In the genomic region with DNA sequence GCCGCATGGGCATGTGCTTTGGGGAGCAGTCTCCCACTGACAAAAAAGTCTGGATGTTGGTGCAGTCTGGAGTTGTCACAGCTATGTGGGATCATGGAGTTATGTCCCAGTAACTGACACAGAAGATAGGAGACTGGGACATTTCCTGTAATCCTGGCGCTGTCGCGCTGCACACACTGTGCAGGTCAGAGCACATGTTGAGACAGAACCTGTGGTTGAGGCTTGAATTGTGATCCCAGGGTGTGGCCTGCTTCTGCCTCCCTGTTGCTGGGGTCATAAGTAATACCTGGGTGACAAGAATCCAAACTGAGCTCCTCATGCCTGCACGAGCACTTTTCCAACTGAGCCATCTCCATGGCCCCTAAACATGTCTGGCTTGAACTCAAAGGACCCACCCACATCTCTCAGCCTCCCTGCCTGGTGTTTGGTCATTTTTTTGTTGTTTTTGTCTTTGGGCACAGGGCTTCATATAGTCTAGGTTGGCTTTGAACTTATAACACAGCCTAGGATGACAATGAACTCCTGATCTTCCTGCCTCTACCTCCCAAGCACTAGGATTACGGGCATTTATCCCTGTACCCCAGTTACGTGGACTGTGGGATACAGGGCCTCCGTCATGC, we compare ENCODE assay signal across 18 mouse cellular contexts. TPM values are rescaled to one million over a fixed set of nuclear protein-coding genes. Genes with fewer than 3 reads are reported as not detected.
"Had no signal": no experiment of that assay in that cellular context is flagged by ENCODE, and none has a peak within 500 bp of the region (broad histone marks: within the 10 kb centered on the region; RNA-seq: fewer than 3 reads in every experiment).

No protein-coding gene starts in this region.

- H3K9ac ChIP-seq: limb, embryonic 12.5 days; liver, embryonic 14.5 days; lung, embryonic 14.5 days; neural tube, embryonic 12.5 days had no signal

- H3K4me3 ChIP-seq: limb, embryonic 12.5 days; midbrain, embryonic 10.5 days; myocyte; neural tube, embryonic 12.5 days had no signal

- H3K9me3 ChIP-seq: limb, embryonic 12.5 days; midbrain, embryonic 10.5 days; neural tube, embryonic 12.5 days had no signal

- H3K27me3 ChIP-seq: limb, embryonic 12.5 days; neural tube, embryonic 12.5 days had no signal

- H3K27ac ChIP-seq: limb, embryonic 12.5 days; liver, embryonic 14.5 days; midbrain, embryonic 10.5 days; neural tube, embryonic 12.5 days had no signal

- DNase-seq: kidney, adult 8-10 months; kidney, postnatal 25 days; layer of hippocampus, adult 9-11 months; lung, embryonic 14.5 days; lung, postnatal 10 days; lung, postnatal 4 days; midbrain, embryonic 14.5 days; thymus, adult 18-20 months; thymus, postnatal 14 days had no signal

- H3K4me2 ChIP-seq: limb, embryonic 12.5 days; lung, embryonic 14.5 days; neural tube, embryonic 12.5 days had no signal

RNA-seq across cellular contexts. Expression of a gene that starts 5.7 kb away (rescaled TPM):
- total RNA-seq: megakaryocyte, adult 5-6 weeks; neutrophil, adult 5-6 weeks had no signal
- polyA plus RNA-seq: kidney, embryonic 16.5 days; limb, embryonic 12.5 days; liver, embryonic 14.5 days; lung, embryonic 14.5 days; midbrain, embryonic 10.5 days; midbrain, embryonic 14.5 days; myocyte; neural tube, embryonic 12.5 days had no signal

RNA-seq across cellular contexts. Expression of a gene that starts 10.7 kb away (rescaled TPM):
- total RNA-seq: left cerebral cortex, postnatal 36 days; megakaryocyte, adult 5-6 weeks; neutrophil, adult 5-6 weeks had no signal
